Mouse (Mus musculus) limb, embryonic 14.5 days (tissue): Measurements from ENCODE around the gene Rab40c. TPM values are rescaled to one million over a fixed set of nuclear protein-coding genes. Genes with fewer than 3 reads are reported as not detected.

ENCODE experiments used
- ATAC-seq: fragments of 200-750 bp; cut with Nextera tagmentation; 2 replicates; pipeline ENCODE4 v1.8.0; 2017; ENCODE audit warnings: low read depth, moderate number of reproducible peaks, moderate TSS enrichment; ENCODE audit not compliant: low FRiP score
- DNase-seq: peaks from one replicate; pipeline ENCODE4 v3.0.0-alpha.2; 2015; ENCODE audit warnings: low spot score
- H3K27ac ChIP-seq: fragments of 300-500 bp; sonication (generic); replicated peaks from 2 replicates; pipeline ENCODE4 v1.5.1; 2014; ENCODE audit warnings: low read depth, mild to moderate bottlenecking, low read length, moderate library complexity, mixed read lengths
- H3K27me3 ChIP-seq: fragments of 300-500 bp; sonication (generic); 2 replicates; pipeline ENCODE4 v1.6.1; 2014; ENCODE audit warnings: low read length, mixed read lengths; ENCODE audit not compliant: control insufficient read depth, insufficient read depth
- H3K36me3 ChIP-seq: fragments of 300-500 bp; sonication (generic); 2 replicates; pipeline ENCODE4 v1.6.1; 2014; ENCODE audit warnings: mild to moderate bottlenecking, low read length, moderate library complexity, mixed read lengths; ENCODE audit not compliant: control insufficient read depth, insufficient read depth
- H3K4me1 ChIP-seq: fragments of 300-500 bp; sonication (generic); 2 replicates; pipeline ENCODE4 v1.6.1; 2014; ENCODE audit warnings: antibody characterized with exemption, low read length, mixed read lengths; ENCODE audit not compliant: control insufficient read depth, insufficient read depth
- H3K4me2 ChIP-seq: fragments of 300-500 bp; sonication (generic); replicated peaks from 2 replicates; pipeline ENCODE4 v1.6.1; 2014; ENCODE audit warnings: low read depth, mild to moderate bottlenecking, low read length, moderate library complexity; ENCODE audit not compliant: severe bottlenecking
- H3K4me3 ChIP-seq: fragments of 300-500 bp; sonication (generic); replicated peaks from 2 replicates; pipeline ENCODE4 v1.5.1; 2014; ENCODE audit warnings: low read length
- H3K9ac ChIP-seq: fragments of 300-500 bp; sonication (generic); 2 replicates; pipeline ENCODE4 v1.6.1; 2014; ENCODE audit warnings: mild to moderate bottlenecking, low read depth, low read length, moderate library complexity; ENCODE audit not compliant: severe bottlenecking
- H3K9me3 ChIP-seq: fragments of 300-500 bp; sonication (generic); 2 replicates; pipeline ENCODE4 v1.6.1; 2016; ENCODE audit warnings: low read length; ENCODE audit not compliant: control insufficient read depth
- POLR2A ChIP-seq: fragments of 200-500 bp; IDR thresholded peaks from 2 replicates; pipeline ENCODE4 v1.8.0; 2012; ENCODE audit warnings: inconsistent platforms, mild to moderate bottlenecking, moderate library complexity, borderline replicate concordance; ENCODE audit not compliant: insufficient read depth, insufficient read length; ENCODE audit errors: extremely low read depth
- WGBS: fragments of 180-500 bp; shearing (Covaris S2); extraction: QIAGEN DNeasy Blood & Tissue Kit; methylation state at CpG from one replicate; pipeline ENCODE4 v1.1.7; 2014; 5-methylcytosine and 5-hydroxymethylcytosine counted together
- polyA plus RNA-seq, 2 experiments: library from polyadenylated mRNA; depleted of rRNA in 1 of 2; stranded (reverse) in 1 of 2; unstranded in 1 of 2; fragments of >200 nt; fragmentation: Nextera tagmentation in 1 of 2; extraction: Ambion mirVana in 1 of 2; gene quantifications; 2 replicates each; pipeline versions ENCODE4 v1.2.1 to v1.2.3; 2012 to 2014

Rab40c gene
- polyA plus RNA-seq, 2 experiments: 20.8 to 53.3 TPM

DNA sequence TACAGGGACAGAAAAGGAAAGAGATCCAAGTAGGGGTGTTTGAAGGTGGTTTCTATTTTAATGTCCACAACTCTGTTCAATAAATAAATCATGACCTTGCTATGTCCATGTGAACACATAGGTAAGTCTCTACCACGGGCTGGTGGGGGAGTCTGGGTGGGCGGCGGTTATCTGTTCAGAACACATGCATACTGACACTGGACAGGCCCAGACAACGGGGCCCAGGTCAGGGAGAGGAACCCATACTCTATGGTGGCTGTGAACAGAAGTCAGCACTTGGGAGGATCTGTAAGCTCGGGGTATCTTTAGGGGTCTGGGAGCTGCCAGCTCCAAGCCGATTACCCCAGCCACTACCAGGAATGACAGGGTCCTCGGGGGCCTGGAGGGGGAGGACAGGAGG, 26.8 kb upstream of the Rab40c start:
- Histone ChIP-seq H3K4me1 (peaks cover 8% of the 10 kb centered on the region), H3K9me3 (no peaks in the 10 kb centered on the region), H3K9ac (no peak overlapping the region), H3K4me3 (no peak overlapping the region), H3K36me3 (no peaks in the 10 kb centered on the region), H3K27me3 (peaks cover 16% of the 10 kb centered on the region), H3K4me2 (no peak overlapping the region), H3K27ac (no peak overlapping the region)
- WGBS: 83% methylated on average over 7 of the region's 7 CpGs
- TF ChIP-seq POLR2A: no peak
- ATAC-seq (no peak), DNase-seq (no peak)

- Histone ChIP-seq H3K36me3 (no peaks in the 10 kb centered on the region), H3K4me3 (no peak overlapping the region), H3K4me2 (no peak overlapping the region), H3K9ac (no peak overlapping the region), H3K4me1 (peaks cover 9% of the 10 kb centered on the region), H3K9me3 (no peaks in the 10 kb centered on the region), H3K27ac (no peak overlapping the region), H3K27me3 (peaks cover 8% of the 10 kb centered on the region)
- no peak for TF ChIP-seq POLR2A
- DNase-seq: no peak
- 67% methylated on average over 9 of the region's 9 CpGs for WGBS
- no peak for ATAC-seq
Measured at GRCm38 (mm10) chr17:25945517-25946155, 26.1 kb upstream of the Rab40c start.

DNA sequence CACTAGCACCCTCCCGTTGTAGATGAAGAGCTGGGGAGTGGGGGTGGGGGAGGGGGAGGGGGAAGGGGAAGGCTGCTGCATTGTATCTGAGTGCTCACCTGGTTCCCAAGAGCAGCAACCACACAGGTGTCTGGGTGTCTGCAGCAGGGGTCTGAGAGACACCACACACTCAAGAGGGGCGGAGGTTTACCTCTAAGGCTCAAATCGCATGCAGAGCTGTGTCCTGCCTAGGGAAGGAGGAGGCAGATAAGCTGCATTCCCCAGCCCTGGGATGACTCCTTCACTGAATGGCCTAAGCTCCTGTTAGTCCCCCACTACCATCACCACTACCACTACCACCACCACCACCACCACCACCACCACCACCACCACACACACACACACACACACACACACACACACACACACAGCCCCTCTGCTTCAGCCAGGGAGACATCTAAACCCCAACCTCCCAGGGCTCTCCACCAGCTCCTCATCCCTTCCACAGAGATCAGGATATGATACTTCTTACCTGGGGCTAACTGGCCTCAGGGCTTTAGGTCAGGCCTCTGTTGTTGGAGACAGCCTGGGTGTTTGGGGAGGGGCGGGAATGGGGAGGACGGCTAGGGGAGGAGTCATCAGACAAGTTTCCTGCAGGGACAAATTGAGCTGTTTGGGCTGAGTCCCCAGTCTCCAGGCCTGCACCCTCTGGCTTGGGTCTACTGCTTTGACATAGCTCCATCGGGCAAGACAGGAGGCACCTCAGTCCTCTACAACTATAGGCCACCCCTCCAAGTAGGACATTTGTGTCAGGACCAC, 25.0 kb upstream of the Rab40c start, which contains the start of the genes Pigq and Nhlrc4:
Pigq (minus strand) TSS at position 571 of the 798 bp plus-strand sequence.
Nhlrc4 (minus strand) TSS at position 596 of the 798 bp plus-strand sequence.
- Histone ChIP-seq H3K27me3 (no peaks in the 10 kb centered on the region), H3K36me3 (no peaks in the 10 kb centered on the region; the same call in 1 of the 2 replicates), H3K9me3 (no peaks in the 10 kb centered on the region), H3K27ac (no peak within 1 kb of the TSS), H3K4me1 (peaks cover 12% of the 10 kb centered on the region), H3K4me2 (no peak within 1 kb of the TSS), H3K4me3 (no peak within 1 kb of the TSS), H3K9ac (no peak within 1 kb of the TSS)
- no peak for TF ChIP-seq POLR2A
- ATAC-seq (no peak), DNase-seq (no peak)
- 33% methylated on average over 6 of the region's 6 CpGs for WGBS

DNA sequence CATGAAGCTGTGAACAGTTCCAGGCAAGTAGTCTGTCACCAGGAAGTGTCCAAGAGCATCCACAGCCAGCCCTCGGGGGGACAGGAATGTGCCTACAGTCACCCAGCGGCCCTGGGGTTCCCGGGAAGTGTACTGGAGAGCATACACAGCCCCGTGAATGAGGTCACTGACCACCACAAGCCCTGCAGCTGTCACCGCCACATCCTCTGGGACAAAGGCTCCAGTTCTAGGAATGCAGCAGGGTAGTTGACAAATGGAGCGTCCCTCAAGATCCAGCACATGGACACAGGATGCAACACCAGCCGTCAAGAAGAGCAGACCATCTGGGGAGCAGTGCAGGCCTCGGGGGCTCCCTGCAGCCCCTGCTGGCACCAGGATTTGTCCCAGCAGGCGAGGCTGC, 24.2 kb upstream of the Rab40c start:
- H3K9me3 ChIP-seq: no peaks in the 10 kb centered on the region
- ATAC-seq (no peak), DNase-seq (no peak)
- no peak overlapping the region for H3K4me3 ChIP-seq
- no peak overlapping the region for H3K4me2 ChIP-seq
- no peaks in the 10 kb centered on the region; the same call in 1 of the 2 replicates for H3K36me3 ChIP-seq
- H3K27me3 ChIP-seq: no peaks in the 10 kb centered on the region
- peaks cover 12% of the 10 kb centered on the region for H3K4me1 ChIP-seq
- WGBS: 80% methylated on average over 9 of the region's 9 CpGs
- no peak overlapping the region for H3K27ac ChIP-seq
- no peak for TF ChIP-seq POLR2A
- no peak overlapping the region for H3K9ac ChIP-seq

DNA sequence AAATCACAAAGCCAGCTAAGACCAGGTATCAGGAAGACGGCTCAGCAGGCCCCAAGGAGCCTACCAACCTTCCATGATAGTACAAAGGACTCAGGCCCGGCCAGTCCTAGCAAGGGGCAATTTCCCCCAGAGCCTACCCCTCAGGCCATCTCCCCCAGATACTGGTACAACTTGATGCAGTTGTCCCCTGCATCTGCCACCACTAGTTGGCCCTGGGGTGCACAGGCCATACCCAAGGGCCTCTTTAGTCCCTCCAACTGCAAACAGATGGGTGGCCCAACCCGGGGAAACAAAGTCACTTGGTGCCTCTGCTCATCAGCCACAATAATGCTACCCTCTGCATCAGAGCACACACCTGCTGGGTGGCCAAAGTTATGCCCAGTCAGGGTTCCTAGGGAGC, 23.7 kb upstream of the Rab40c start:
- no peaks in the 10 kb centered on the region for H3K27me3 ChIP-seq
- no peak overlapping the region for H3K27ac ChIP-seq
- 92% methylated on average over 3 of the region's 3 CpGs for WGBS
- H3K4me1 ChIP-seq: peaks cover 12% of the 10 kb centered on the region
- no peak for TF ChIP-seq POLR2A
- H3K4me3 ChIP-seq: no peak overlapping the region
- H3K9me3 ChIP-seq: no peaks in the 10 kb centered on the region
- no peaks in the 10 kb centered on the region; the same call in 1 of the 2 replicates for H3K36me3 ChIP-seq
- no peak for DNase-seq
- H3K4me2 ChIP-seq: no peak overlapping the region
- H3K9ac ChIP-seq: no peak overlapping the region
- ATAC-seq: no peak
